Mouse (Mus musculus) B cell, adult 62 days (primary cell): ENCODE measurements around the gene Acss2. TPM values are rescaled to one million over a fixed set of nuclear protein-coding genes. Genes with fewer than 3 reads are reported as not detected.

ENCODE experiments used
- total RNA-seq: library from RNA; stranded (reverse); gene quantifications from 4 replicates; pipeline ENCODE4 v1.2.4, GENCODE M21; 2023

The Acss2 gene
- 2.6 to 6.0 TPM (median 4.2 TPM) in 4 replicates for total RNA-seq

GRCm38 (mm10) chr2:155517455-155518423, at the start of gene Acss2, which contains the start of gene Ggt7:
TSS of gene Acss2 (plus strand) at chr2:155517948.
TSS of gene Ggt7 (minus strand) at chr2:155518237.

DNA sequence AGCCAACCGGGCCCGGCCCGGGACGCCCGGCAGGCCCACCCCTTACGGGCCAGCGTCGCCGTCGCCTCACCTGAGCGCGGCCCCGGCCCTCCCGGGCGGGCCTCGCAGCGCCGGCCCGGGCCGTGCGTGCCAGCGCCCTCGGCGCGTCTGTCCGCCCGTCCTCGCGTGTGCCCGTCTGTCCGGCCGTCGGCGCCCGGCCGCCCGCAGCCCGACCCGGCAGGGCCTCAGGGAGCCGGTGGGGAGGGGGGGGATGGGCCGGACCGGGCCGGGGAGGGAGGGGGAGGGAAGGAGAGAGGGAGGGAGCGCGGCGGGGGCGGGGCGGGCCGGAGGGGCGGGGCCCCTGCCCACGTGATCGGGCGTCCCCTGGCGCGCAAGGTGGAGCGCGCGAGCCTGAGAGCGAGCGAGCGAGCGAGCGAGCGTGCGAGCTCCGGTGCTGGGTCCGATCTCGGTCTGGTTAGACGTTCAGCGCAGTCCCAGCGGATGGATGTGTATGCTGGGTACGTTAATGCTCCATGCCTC, 44.1 kb upstream of the Acss2 start, which contains the start of gene Ncoa6:
Gene Ncoa6 (minus strand): TSS at position 325 of the 519 bp plus-strand sequence.

DNA sequence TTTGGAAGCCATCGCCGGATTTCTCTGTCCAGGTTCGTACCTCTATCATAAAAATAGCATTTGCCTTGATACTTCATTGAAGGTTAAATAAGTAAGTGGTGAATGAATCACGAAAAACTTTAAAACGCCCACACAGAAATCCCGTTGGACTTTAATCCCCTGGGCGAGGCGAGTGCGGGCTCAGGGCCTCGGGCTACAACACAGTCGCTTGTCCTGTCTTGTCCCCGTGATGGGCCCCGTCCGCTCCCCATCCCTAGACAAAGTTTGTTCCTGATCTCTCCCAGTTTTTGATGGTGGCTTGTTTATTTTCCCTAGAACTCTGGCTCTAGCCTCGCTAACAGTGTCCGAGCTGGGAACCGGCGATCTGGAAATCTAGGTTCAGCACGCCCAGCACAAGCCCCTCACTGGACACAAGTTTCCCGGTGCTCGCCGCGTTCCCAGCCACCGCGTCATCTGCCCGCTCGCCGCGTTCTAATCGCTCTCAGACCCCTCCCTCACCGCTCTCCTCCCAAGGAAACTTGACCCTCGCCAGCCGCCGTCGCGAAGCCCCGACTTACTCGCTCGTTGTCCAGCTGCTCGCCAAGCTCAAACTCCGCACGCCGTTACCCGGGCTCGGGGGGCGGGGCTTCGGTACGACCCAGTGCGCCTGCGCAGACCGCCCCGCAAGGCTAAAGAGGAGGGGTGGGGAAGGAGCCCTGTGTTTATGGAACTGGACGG, 74.5 kb downstream of the Acss2 start, which contains the start of gene Gss:
Gene Gss (minus strand): TSS at position 674 of the 717 bp plus-strand sequence.

DNA sequence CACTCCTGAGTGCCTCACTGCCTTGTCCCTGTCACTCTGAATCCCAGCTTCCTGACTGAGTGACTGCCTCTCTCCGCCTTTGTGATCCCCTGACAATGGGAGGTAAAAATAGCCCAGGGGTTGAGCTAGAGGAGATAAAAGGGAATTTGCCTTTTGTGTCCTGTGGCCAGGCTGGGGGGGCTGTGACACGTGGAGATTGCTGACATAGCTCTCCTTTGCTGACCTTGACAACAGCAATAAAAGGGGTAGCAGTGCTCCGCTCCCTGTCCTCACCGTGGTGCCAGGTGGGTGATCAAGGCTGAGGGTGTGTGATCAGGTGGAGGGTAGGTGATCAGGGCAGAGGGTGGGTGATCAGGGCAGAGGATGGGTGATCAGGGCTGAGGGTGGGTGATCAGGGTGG, 93.2 kb downstream of the Acss2 start, which contains the start of gene Myh7b:
Gene Myh7b (plus strand): TSS at position 235 of the 400 bp plus-strand sequence.

Other genes starting within 250 kb of the Acss2 start
- 37.7 to 45.4 TPM (median 39.2 TPM) in 4 replicates for gene Map1lc3a, start 241.7 kb upstream of the Acss2 start, total RNA-seq
- 23.9 to 29.2 TPM (median 25.9 TPM) in 4 replicates for gene Pigu, start 160.5 kb upstream of the Acss2 start, total RNA-seq
- gene Trp53inp2, start 136.9 kb upstream of the Acss2 start, total RNA-seq, result 418 to 452 TPM (median 437 TPM) in 4 replicates
- 61.3 to 72.0 TPM (median 68.3 TPM) in 4 replicates for gene Ncoa6, start 44.1 kb upstream of the Acss2 start, total RNA-seq
- gene Ggt7, start 289 bp downstream of the Acss2 start, total RNA-seq, result 0.46 TPM in 1 of 4 replicates, not detected in the others
- 11.1 to 14.3 TPM (median 12.5 TPM) in 4 replicates for gene Gss, start 74.9 kb downstream of the Acss2 start, total RNA-seq
- not detected in 4 replicates for gene Myh7b, start 93.3 kb downstream of the Acss2 start, total RNA-seq
- 156 to 174 TPM (median 165 TPM) in 4 replicates for gene Trpc4ap, start 174.4 kb downstream of the Acss2 start, total RNA-seq
- 30.0 to 35.9 TPM (median 32.6 TPM) in 4 replicates for gene Edem2, start 211.5 kb downstream of the Acss2 start, total RNA-seq
- not detected in 4 replicates for gene Gm17581, start 217.9 kb downstream of the Acss2 start, total RNA-seq
- not detected in 4 replicates for gene Procr, start 233.2 kb downstream of the Acss2 start, total RNA-seq